Mouse (Mus musculus) kidney, adult 8-10 months (tissue): ENCODE measurements around the gene Plpp7.

Source experiments
- DNase-seq, 2 experiments: peaks; one replicate each; pipeline ENCODE4 v3.0.0; 2022

Plpp7 gene

GRCm38 (mm10) chr2:32144633-32145032, 49.3 kb downstream of the Plpp7 start:
- no peak for DNase-seq

GRCm38 (mm10) chr2:32146617-32147162, 51.4 kb downstream of the Plpp7 start:
- DNase-seq = no peak

- no peak for DNase-seq
Measured at GRCm38 (mm10) chr2:32150135-32150534, 54.8 kb downstream of the Plpp7 start.

GRCm38 (mm10) chr2:32150562-32150923, 55.2 kb downstream of the Plpp7 start:
- no peak for DNase-seq

GRCm38 (mm10) chr2:32150924-32151659, 55.8 kb downstream of the Plpp7 start, which contains the start of gene Prrc2b:
TSS of gene Prrc2b (plus strand) at chr2:32151082.
- no peak for DNase-seq

GRCm38 (mm10) chr2:32151660-32152366, 56.5 kb downstream of the Plpp7 start:
- DNase-seq = no peak

GRCm38 (mm10) chr2:32152367-32153034, 57.2 kb downstream of the Plpp7 start:
- no peak for DNase-seq

- DNase-seq = peak; percentile 72 to 79
Measured at GRCm38 (mm10) chr2:32153041-32153790, 57.9 kb downstream of the Plpp7 start.

GRCm38 (mm10) chr2:32153791-32154119, 58.4 kb downstream of the Plpp7 start:
- DNase-seq = no peak

- DNase-seq = no peak
Measured at GRCm38 (mm10) chr2:32154334-32154997, 59.1 kb downstream of the Plpp7 start.

- DNase-seq = no peak
Measured at GRCm38 (mm10) chr2:32154998-32155541, 59.7 kb downstream of the Plpp7 start.

GRCm38 (mm10) chr2:32155614-32156013, 60.3 kb downstream of the Plpp7 start:
- DNase-seq = no peak

- no peak for DNase-seq
Measured at GRCm38 (mm10) chr2:32156645-32157044, 61.3 kb downstream of the Plpp7 start.

- DNase-seq = no peak
Measured at GRCm38 (mm10) chr2:32157328-32157727, 62.0 kb downstream of the Plpp7 start.

GRCm38 (mm10) chr2:32158616-32159239, 63.4 kb downstream of the Plpp7 start:
- DNase-seq = no peak
